Mouse (Mus musculus): ENCODE measurements around the gene Arhgap28.

Gene Arhgap28

GRCm38 (mm10) chr17:68003741-68004560 lies at the start of gene Arhgap28:
TSS of gene Arhgap28 (minus strand) at chr17:68004120.
- peak; percentile 99 for DNase-seq (ENCODE audit: low spot score)

- no peak for DNase-seq (ENCODE audit: low spot score)
These were observed 42.4 kb upstream of the Arhgap28 start for GRCm38 (mm10) chr17:68046341-68046675.

- DNase-seq (ENCODE audit: low spot score), result no peak
These were observed 41.9 kb upstream of the Arhgap28 start for GRCm38 (mm10) chr17:68045655-68046340.

GRCm38 (mm10) chr17:68042377-68042776 lies 38.5 kb upstream of the Arhgap28 start:
- no peak for DNase-seq (ENCODE audit: low spot score)

GRCm38 (mm10) chr17:68037011-68037410 lies 33.1 kb upstream of the Arhgap28 start:
- no peak for DNase-seq (ENCODE audit: low spot score)

GRCm38 (mm10) chr17:68029495-68029894 lies 25.6 kb upstream of the Arhgap28 start:
- DNase-seq (ENCODE audit: low spot score), result no peak

- DNase-seq (ENCODE audit: low spot score), result no peak
These were observed 24.6 kb upstream of the Arhgap28 start for GRCm38 (mm10) chr17:68028519-68028918.

GRCm38 (mm10) chr17:68024327-68024726 lies 20.4 kb upstream of the Arhgap28 start:
- DNase-seq (ENCODE audit: low spot score), result no peak

GRCm38 (mm10) chr17:68019466-68020065 lies 15.6 kb upstream of the Arhgap28 start:
- no peak for DNase-seq (ENCODE audit: low spot score)

- no peak for DNase-seq (ENCODE audit: low spot score)
These were observed 13.2 kb upstream of the Arhgap28 start for GRCm38 (mm10) chr17:68017095-68017494.

GRCm38 (mm10) chr17:68011606-68012005 lies 7.7 kb upstream of the Arhgap28 start:
- no peak for DNase-seq (ENCODE audit: low spot score)

GRCm38 (mm10) chr17:68010041-68010440 lies 6.1 kb upstream of the Arhgap28 start:
- DNase-seq (ENCODE audit: low spot score), result no peak

- DNase-seq (ENCODE audit: low spot score), result peak; percentile 11
These were observed 836 bp upstream of the Arhgap28 start for GRCm38 (mm10) chr17:68004581-68005330.

GRCm38 (mm10) chr17:68002608-68003595 lies 1.0 kb downstream of the Arhgap28 start:
- peak; percentile 32 for DNase-seq (ENCODE audit: low spot score)

GRCm38 (mm10) chr17:67999801-68000200 lies 4.1 kb downstream of the Arhgap28 start:
- no peak for DNase-seq (ENCODE audit: low spot score)

- no peak for DNase-seq (ENCODE audit: low spot score)
These were observed 7.2 kb downstream of the Arhgap28 start for GRCm38 (mm10) chr17:67996769-67997155.

GRCm38 (mm10) chr17:67996097-67996768 lies 7.7 kb downstream of the Arhgap28 start:
- DNase-seq (ENCODE audit: low spot score), result no peak

- no peak for DNase-seq (ENCODE audit: low spot score)
These were observed 8.6 kb downstream of the Arhgap28 start for GRCm38 (mm10) chr17:67995277-67995819.

GRCm38 (mm10) chr17:67994861-67995260 lies 9.1 kb downstream of the Arhgap28 start:
- no peak for DNase-seq (ENCODE audit: low spot score)

GRCm38 (mm10) chr17:67993371-67994045 lies 10.4 kb downstream of the Arhgap28 start:
- DNase-seq (ENCODE audit: low spot score), result no peak

All from retina, embryonic 14.5 days (tissue).